Mouse (Mus musculus): ENCODE measurements at regions not wholly inside any gene's neighbourhood (a gene's known extent, or its start where the extent isn't known, plus 50 kb on each side); places are given as distances from the start of the nearest gene placed in this dataset.

- DNase-seq (ENCODE audit: low spot score), result no peak
Observed at GRCm38 (mm10) chr13:69182478-69182877, 183.1 kb upstream of the Adcy2 start.

GRCm38 (mm10) chr13:69190661-69191060 is 191.3 kb upstream of the Adcy2 start:
- DNase-seq (ENCODE audit: low spot score), result no peak

GRCm38 (mm10) chr13:69196464-69196871 is 197.1 kb upstream of the Adcy2 start:
- DNase-seq (ENCODE audit: low spot score), result no peak

DNA sequence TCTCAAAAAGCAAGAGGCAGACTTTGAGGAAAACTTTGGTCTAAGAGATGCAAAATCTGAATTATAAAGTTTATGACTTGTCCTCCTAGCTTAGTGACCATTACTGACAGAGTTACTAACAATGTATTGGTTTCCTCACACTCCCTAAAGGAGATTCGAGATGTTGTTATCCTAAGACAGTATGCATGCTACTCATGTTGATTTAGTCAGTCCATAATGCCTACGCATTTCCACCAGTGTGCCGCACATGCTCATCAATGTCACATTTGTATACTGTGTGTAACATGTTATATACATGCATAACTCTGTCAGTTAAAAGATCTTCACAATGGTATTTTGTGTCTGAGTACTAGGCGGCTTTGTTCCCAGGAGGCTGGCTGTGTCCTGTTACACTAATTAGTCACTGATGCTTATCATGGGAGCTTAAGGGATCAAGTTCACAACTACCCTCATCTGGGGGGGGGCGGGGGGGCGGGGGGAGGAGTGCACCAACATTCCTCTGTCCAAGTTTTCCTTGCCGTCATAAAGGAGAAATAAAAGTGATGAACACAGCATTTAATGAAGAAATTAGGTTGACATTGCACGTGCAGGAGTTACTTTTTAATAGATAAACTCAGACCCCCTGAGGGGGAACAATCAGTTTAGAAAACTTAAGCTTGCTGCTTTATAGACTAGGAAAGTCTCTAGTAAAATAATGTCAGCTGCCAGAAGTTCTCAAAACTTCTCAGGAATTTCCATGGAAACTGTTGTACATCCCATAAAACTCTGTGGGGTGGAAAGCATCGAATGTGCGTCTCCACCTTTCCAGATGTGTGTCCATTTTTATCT is 208.6 kb upstream of the Adcy2 start:
- DNase-seq (ENCODE audit: low spot score), result no peak

DNA sequence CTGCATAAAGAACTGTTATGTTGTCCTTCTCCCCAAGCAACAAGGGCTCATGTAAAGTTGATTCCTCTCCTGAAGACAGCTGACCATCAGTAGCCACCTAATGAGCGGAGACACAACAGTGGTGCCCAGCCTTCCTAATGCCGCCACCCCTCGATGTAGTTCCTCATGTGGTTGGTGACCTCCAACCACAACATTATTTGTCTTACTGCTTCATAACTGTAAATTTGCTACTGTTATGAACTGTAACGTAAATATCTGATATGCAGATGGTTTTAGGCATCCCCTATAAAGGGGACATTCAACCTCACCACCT is 209.2 kb upstream of the Adcy2 start:
- no peak for DNase-seq (ENCODE audit: low spot score)

- no peak for DNase-seq (ENCODE audit: low spot score)
Observed at GRCm38 (mm10) chr13:69216579-69216978, 217.2 kb upstream of the Adcy2 start.

- no peak for DNase-seq (ENCODE audit: low spot score)
Observed at GRCm38 (mm10) chr13:69220425-69220824, 221.1 kb upstream of the Adcy2 start.

GRCm38 (mm10) chr13:69226538-69226937 is 227.2 kb upstream of the Adcy2 start:
- no peak for DNase-seq (ENCODE audit: low spot score)

DNA sequence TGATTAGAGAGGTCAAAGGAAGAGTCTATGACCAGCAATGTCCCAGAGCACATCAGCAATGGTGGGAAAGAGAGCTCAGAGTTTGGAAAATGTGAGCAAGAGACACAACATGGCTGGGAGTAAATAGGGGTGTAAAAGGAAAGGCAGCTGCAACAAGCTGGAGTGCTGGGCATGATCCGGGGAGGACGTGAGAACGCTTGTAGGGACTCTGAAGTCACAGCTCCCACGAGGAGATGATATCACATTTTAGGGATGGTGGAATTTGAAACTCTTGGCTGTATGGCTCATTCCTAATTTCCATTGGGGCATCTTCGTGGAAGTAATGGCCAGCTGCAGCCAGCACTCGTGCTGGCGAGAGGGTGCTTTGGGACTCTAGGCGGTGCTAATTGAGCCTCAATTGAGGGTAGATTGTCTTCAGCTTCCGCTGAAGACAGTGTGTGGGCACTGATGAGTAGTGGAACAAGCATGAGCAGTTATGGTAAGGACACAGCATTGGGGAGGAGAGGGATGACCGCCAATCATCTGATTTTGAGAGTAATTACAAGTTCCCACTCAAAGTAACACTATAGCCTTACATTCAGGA is 231.1 kb upstream of the Adcy2 start:
- DNase-seq (ENCODE audit: low spot score), result no peak

- no peak for DNase-seq (ENCODE audit: low spot score)
Observed at GRCm38 (mm10) chr13:69236386-69236785, 237.0 kb upstream of the Adcy2 start.

GRCm38 (mm10) chr13:69237918-69238317 is 238.6 kb upstream of the Adcy2 start:
- no peak for DNase-seq (ENCODE audit: low spot score)

GRCm38 (mm10) chr13:69239261-69239915 is 240.0 kb upstream of the Adcy2 start:
- DNase-seq (ENCODE audit: low spot score), result no peak

DNA sequence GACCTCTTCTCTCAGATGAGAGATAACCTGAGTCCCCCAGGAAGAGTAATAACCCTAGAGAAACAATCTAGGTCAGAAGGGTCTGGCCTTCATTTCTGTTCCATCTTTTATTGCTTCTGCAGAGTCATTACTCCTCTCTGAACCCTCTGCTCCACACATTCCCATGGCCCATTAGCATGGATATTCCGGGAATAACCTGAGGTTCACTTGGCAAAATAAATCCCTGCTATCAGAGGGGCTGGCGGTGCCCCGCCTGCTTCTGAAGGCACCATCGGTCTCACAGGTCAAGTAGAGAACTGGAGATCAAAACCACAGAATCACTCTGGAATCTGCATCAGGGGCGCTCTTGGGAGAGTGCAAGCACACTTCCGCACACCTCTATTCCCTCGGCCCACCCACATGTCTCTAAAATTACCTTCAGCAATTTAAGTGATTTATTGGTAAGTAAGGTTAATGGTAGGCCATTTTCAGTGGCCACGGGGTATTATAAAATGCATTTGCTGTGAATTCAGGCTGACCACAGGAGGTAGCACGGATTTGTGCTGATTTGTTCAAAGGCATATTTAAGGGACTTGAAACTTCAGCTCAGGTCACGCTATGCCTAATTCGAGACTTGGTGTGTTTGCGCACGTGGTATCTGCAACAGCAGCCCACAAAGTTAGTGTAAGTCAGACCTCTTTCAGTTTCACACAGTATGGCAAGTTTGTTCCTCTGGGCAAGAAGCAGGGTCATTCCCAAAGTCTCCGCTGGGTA is 243.4 kb upstream of the Adcy2 start:
- no peak for DNase-seq (ENCODE audit: low spot score)

DNA sequence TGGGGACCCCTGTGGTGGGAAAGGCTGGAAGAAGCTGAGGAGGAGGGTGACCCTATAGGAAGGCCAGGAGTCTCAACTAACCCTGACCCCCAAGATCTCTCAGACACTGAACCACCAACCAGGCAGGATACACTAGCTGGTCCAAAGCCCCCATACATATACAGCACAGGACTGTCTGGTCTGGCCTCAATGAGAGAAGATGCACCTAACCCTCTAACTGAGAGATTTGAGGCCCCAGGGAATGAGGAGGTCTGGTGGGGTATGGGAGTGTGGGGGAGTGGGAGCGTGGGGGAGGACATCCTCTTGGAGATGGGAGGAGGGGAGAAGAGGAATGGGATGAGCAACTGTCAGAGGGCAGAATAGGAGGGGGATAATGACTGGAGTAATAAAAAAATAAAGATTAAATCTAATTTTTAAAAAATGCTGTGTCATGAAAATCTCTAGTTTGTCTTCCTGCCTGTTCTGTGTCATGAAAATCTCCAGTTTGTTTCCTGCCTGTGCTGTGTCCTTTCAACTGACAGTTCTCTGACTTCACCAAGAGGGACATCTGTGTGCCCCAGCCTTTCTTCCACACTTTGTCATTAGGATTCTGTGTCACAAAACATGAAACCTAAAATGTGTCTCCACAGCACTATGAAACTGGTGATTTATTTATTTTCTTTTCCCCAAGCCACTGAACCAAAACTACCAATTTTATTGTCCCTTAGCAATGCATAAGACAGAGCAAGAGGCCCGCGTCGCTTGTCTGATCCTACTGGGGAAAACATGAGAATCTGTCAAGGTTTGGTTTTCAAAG is 251.2 kb upstream of the Adcy2 start:
- DNase-seq (ENCODE audit: low spot score), result no peak

GRCm38 (mm10) chr13:69251130-69251561 is 251.8 kb upstream of the Adcy2 start:
- DNase-seq (ENCODE audit: low spot score), result no peak

DNA sequence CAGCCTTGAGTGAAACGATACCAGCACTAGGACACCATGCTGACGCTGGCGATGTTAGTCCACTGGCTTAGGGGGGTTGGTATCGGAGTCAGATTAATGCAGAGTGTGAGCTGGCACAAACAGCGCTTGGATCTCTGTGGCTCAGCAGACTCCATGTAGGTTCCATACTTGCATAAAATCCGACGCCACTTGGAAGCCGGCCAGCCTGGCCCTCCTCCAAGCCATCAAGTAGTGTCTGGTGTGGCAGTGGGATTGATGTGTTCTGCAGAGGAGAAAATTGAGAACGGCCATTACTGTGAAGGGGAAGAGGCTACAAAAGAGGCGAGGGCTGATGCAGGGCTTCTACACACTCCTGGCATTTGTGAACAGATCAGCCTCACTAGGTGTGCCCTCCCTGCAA is 253.0 kb upstream of the Adcy2 start:
- DNase-seq (ENCODE audit: low spot score), result no peak

DNA sequence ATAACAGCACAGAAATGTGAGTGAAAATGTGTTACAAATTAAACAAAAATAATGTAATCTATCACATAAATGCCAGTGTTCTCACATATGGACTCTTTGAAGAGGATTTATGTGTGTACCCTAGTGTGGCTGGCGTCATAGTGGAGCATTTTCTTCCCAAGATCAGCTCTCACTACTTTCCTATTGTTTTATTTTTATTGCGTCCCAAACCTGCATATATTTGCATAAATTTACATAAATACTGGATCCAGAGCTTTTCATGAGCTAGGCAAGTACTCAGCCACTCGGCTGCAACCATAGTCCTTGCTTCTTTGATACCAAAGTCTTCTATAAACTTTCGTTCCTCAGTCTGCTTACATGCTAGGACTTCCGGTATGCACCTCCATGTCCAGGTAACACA is 261.1 kb upstream of the Adcy2 start:
- no peak for DNase-seq (ENCODE audit: low spot score)

GRCm38 (mm10) chr13:69260972-69261371 is 261.6 kb upstream of the Adcy2 start:
- no peak for DNase-seq (ENCODE audit: low spot score)

- no peak for DNase-seq (ENCODE audit: low spot score)
Observed at GRCm38 (mm10) chr13:69263722-69264121, 264.4 kb upstream of the Adcy2 start.

GRCm38 (mm10) chr13:69266071-69266470 is 266.7 kb upstream of the Adcy2 start:
- DNase-seq (ENCODE audit: low spot score), result no peak

GRCm38 (mm10) chr13:69272506-69272905 is 261.0 kb upstream of the Nsun2 start:
- no peak for DNase-seq (ENCODE audit: low spot score)

- DNase-seq (ENCODE audit: low spot score), result no peak
Observed at GRCm38 (mm10) chr13:69279647-69280046, 253.9 kb upstream of the Nsun2 start.

Data from yolk sac, embryonic 10.5 days (tissue).